ENCODE assay signal across 8 mouse cellular contexts in the genomic region with DNA sequence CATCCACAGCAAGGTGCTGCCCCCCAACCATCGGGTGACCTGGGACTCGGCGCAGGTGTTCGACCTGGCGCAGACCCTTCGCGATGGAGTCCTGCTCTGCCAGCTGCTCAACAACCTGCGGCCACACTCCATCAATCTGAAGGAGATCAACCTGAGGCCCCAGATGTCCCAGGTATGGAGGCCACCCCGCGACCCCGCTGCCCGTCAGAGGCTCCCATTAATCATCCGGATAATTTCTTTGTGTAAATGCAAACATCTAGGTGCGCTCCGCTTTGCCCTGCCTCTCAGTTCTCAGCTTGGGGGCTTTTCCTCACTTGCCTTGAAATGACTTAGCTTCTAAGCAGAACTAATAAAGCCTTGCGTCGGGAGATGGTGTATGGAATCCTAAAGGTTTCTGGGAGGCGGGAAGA. TPM values are rescaled to one million over a fixed set of nuclear protein-coding genes. Genes with fewer than 3 reads are reported as not detected.
DNase-seq lines count a peak whose midpoint lies in the region; ATAC-seq lines count a peak whose summit lies in the region.

No protein-coding gene starts in this region.

- 0 out of 2 replicates have a peak, but pooled peaks cover 4% of the 10 kb centered on the region for H3K4me1 ChIP-seq in kidney, embryonic 14.5 days (ENCODE audit: control insufficient read depth, insufficient read depth, low read length)
- peaks cover 3% of the 10 kb centered on the region; the same call in 1 of the 2 replicates for H3K4me1 ChIP-seq in brown adipose tissue, adult 24 weeks (ENCODE audit: control insufficient read depth, insufficient read depth, insufficient read length, low read length)
- H3K4me1 ChIP-seq in hindbrain, embryonic 16.5 days (ENCODE audit: control insufficient read depth, insufficient read depth, low read depth, low read length) = peaks cover 7% of the 10 kb centered on the region
- peaks cover 27% of the 10 kb centered on the region for H3K4me1 ChIP-seq in midbrain, embryonic 13.5 days (replicated peaks)

- H3K4me3 ChIP-seq in kidney, embryonic 14.5 days (ENCODE audit: low read length) = peak overlapping the region; percentile 72
- H3K4me3 ChIP-seq in brown adipose tissue, adult 24 weeks (ENCODE audit: insufficient read depth, low read depth, low read length) = peak overlapping the region; percentile 86
- peak overlapping the region; percentile 85 for H3K4me3 ChIP-seq in hindbrain, embryonic 16.5 days (ENCODE audit: low read length)
- peak overlapping the region; percentile 75 for H3K4me3 ChIP-seq in midbrain, embryonic 13.5 days (replicated peaks)

- no peaks in the 10 kb centered on the region for H3K9me3 ChIP-seq in kidney, embryonic 14.5 days (ENCODE audit: control insufficient read depth, low read length)
- no peaks in the 10 kb centered on the region for H3K9me3 ChIP-seq in hindbrain, embryonic 16.5 days (ENCODE audit: control insufficient read depth, low read length)
- H3K9me3 ChIP-seq in midbrain, embryonic 13.5 days = no peaks in the 10 kb centered on the region

- peak overlapping the region; percentile 86 for H3K4me2 ChIP-seq in kidney, embryonic 14.5 days (replicated peaks; ENCODE audit: low read depth, low read length)
- peak overlapping the region; percentile 86 for H3K4me2 ChIP-seq in hindbrain, embryonic 16.5 days (ENCODE audit: low read length)
- peak overlapping the region; percentile 79 for H3K4me2 ChIP-seq in midbrain, embryonic 13.5 days (replicated peaks)

- H3K27ac ChIP-seq in kidney, embryonic 14.5 days (ENCODE audit: low read depth, low read length) = peak overlapping the region; percentile 74
- peak overlapping the region; percentile 83 for H3K27ac ChIP-seq in brown adipose tissue, adult 24 weeks (replicated peaks; ENCODE audit: low read depth, low read length)
- peak overlapping the region; percentile 89 for H3K27ac ChIP-seq in hindbrain, embryonic 16.5 days (ENCODE audit: low read depth, low read length)
- peak overlapping the region; percentile 94 for H3K27ac ChIP-seq in midbrain, embryonic 13.5 days

- peaks cover 8% of the 10 kb centered on the region for H3K27me3 ChIP-seq in kidney, embryonic 14.5 days (ENCODE audit: control insufficient read depth, insufficient read depth, low read length)
- H3K27me3 ChIP-seq in hindbrain, embryonic 16.5 days (replicated peaks; ENCODE audit: control insufficient read depth, insufficient read depth, low read length) = no peaks in the 10 kb centered on the region
- peaks cover 6% of the 10 kb centered on the region; the same call in 1 of the 2 replicates for H3K27me3 ChIP-seq in midbrain, embryonic 13.5 days

- ATAC-seq in kidney, embryonic 14.5 days (ENCODE audit: low FRiP score, low TSS enrichment) = no peak
- ATAC-seq in hindbrain, embryonic 16.5 days = no peak; the same call in 1 of the 2 replicates
- no peak for ATAC-seq in midbrain, embryonic 13.5 days

- under 1% methylated on average over 18 of the region's 18 CpGs for WGBS in kidney, embryonic 14.5 days
- WGBS in hindbrain, embryonic 16.5 days = under 1% methylated on average over 18 of the region's 18 CpGs
- 0% methylated on average over 18 of the region's 18 CpGs for WGBS in midbrain, embryonic 13.5 days

- H3K36me3 ChIP-seq in kidney, embryonic 14.5 days (ENCODE audit: control insufficient read depth, insufficient read depth, low read length) = no peaks in the 10 kb centered on the region
- H3K36me3 ChIP-seq in hindbrain, embryonic 16.5 days (ENCODE audit: control insufficient read depth, insufficient read depth, low read length) = no peaks in the 10 kb centered on the region
- no peaks in the 10 kb centered on the region for H3K36me3 ChIP-seq in midbrain, embryonic 13.5 days

- H3K9ac ChIP-seq in kidney, embryonic 14.5 days (ENCODE audit: low read depth, low read length) = peak overlapping the region; percentile 71
- peak overlapping the region; percentile 87 for H3K9ac ChIP-seq in hindbrain, embryonic 16.5 days (ENCODE audit: low read depth, low read length)
- H3K9ac ChIP-seq in midbrain, embryonic 13.5 days (replicated peaks) = peak overlapping the region; percentile 87

- DNase-seq in kidney, adult 11 months = no peak
- DNase-seq in layer of hippocampus, postnatal 10 days (ENCODE audit: low spot score in 2 of 2) = no peak
- DNase-seq in cerebellum, adult 9-11 months = no peak
- DNase-seq in cerebellum, adult 18-20 months = no peak

RNA-seq across cellular contexts. Expression of gene Vav3, which starts 0.6 kb away (rescaled TPM):
- polyA plus RNA-seq in kidney, embryonic 14.5 days (2014; fragmentation: Nextera tagmentation; extraction: Ambion mirVana) = 14.9 and 25.7 TPM in 2 replicates
- polyA plus RNA-seq in brown adipose tissue, adult 24 weeks (2012; ENCODE audit: insufficient read depth, insufficient read length, missing spikeins) = 1.6 and 3.5 TPM in 2 replicates
- 10.3 and 13.7 TPM in 2 replicates for polyA plus RNA-seq in hindbrain, embryonic 16.5 days (2015; fragmentation: Nextera tagmentation; extraction: Ambion mirVana)
- 32.6 TPM in 2 replicates for polyA plus RNA-seq in midbrain, embryonic 13.5 days (2015; fragmentation: Nextera tagmentation; extraction: Ambion mirVana)
- 1 to 10 TPM; 7.0 to 8.1 TPM for total RNA-seq in layer of hippocampus, postnatal 10 days (2021)
